Mouse (Mus musculus) neural tube, embryonic 10.5 days (tissue): ENCODE results near the gene Grid2.

Source experiments
- DNase-seq: peaks from one replicate; pipeline ENCODE4 v3.0.0-alpha.2; 2017; ENCODE audit warnings: low spot score; ENCODE audit errors: extremely low spot score

Grid2 gene

GRCm38 (mm10) chr6:64596261-64596660 is 1340.6 kb downstream of the Grid2 start:
- DNase-seq, result no peak

- DNase-seq, result peak; percentile 34
These were observed 1341.2 kb downstream of the Grid2 start for GRCm38 (mm10) chr6:64596835-64597234.

- no peak for DNase-seq
These were observed 1342.5 kb downstream of the Grid2 start for GRCm38 (mm10) chr6:64598144-64598561.

GRCm38 (mm10) chr6:64605753-64606152 is 1350.1 kb downstream of the Grid2 start:
- DNase-seq, result no peak

- DNase-seq, result no peak
These were observed 1351.4 kb downstream of the Grid2 start for GRCm38 (mm10) chr6:64607041-64607440.

- DNase-seq, result peak; percentile 43
These were observed 1352.3 kb downstream of the Grid2 start for GRCm38 (mm10) chr6:64607942-64608341.

- DNase-seq, result no peak
These were observed 1361.2 kb downstream of the Grid2 start for GRCm38 (mm10) chr6:64616843-64617242.

GRCm38 (mm10) chr6:64617417-64618135 is 1361.9 kb downstream of the Grid2 start:
- DNase-seq, result no peak

- DNase-seq, result no peak
These were observed 1367.7 kb downstream of the Grid2 start for GRCm38 (mm10) chr6:64623404-64623803.

GRCm38 (mm10) chr6:64647661-64648060 is 1392.0 kb downstream of the Grid2 start:
- no peak for DNase-seq

- no peak for DNase-seq
These were observed 1392.5 kb downstream of the Grid2 start for GRCm38 (mm10) chr6:64648196-64648595.

- DNase-seq, result peak; percentile 39
These were observed 1393.9 kb downstream of the Grid2 start for GRCm38 (mm10) chr6:64649296-64650226.

GRCm38 (mm10) chr6:64650765-64651164 is 1395.1 kb downstream of the Grid2 start:
- DNase-seq, result no peak

GRCm38 (mm10) chr6:64671010-64671409 is 1415.3 kb downstream of the Grid2 start:
- no peak for DNase-seq

GRCm38 (mm10) chr6:64678815-64679214 is 1423.1 kb downstream of the Grid2 start:
- DNase-seq, result no peak

- DNase-seq, result peak; percentile 52
These were observed 1428.3 kb downstream of the Grid2 start for GRCm38 (mm10) chr6:64683974-64684373.

GRCm38 (mm10) chr6:64684973-64685372 is 1429.3 kb downstream of the Grid2 start:
- peak; percentile 42 for DNase-seq

GRCm38 (mm10) chr6:64688181-64688944 is 1432.7 kb downstream of the Grid2 start:
- peak; percentile 34 for DNase-seq

- no peak for DNase-seq
These were observed 1439.0 kb downstream of the Grid2 start for GRCm38 (mm10) chr6:64694688-64695087.

- no peak for DNase-seq
These were observed 1448.0 kb downstream of the Grid2 start for GRCm38 (mm10) chr6:64703659-64704058.

GRCm38 (mm10) chr6:64727751-64728403 is 1472.2 kb downstream of the Grid2 start:
- peak; percentile 46 for DNase-seq
